Mouse (Mus musculus) layer of hippocampus, postnatal 10 days (tissue): ENCODE results near the gene Plek. TPM values are rescaled to one million over a fixed set of nuclear protein-coding genes. Genes with fewer than 3 reads are reported as not detected.

Source experiments
- DNase-seq, 2 experiments: peaks; one replicate each; pipeline ENCODE4 v3.0.0; 2021; ENCODE audit warnings: low spot score in 2 of 2
- total RNA-seq, 2 experiments: library from RNA; stranded (reverse); gene quantifications; 2 replicates each; pipeline ENCODE4 v1.2.3; 2021

Gene Plek
- total RNA-seq, 2 experiments from 2014 or later, result 4.5 to 4.6 TPM

GRCm38 (mm10) chr11:16950226-16950975 is 101.8 kb downstream of the Plek start:
- DNase-seq, result no peak

- peak; percentile 38 to 52 for DNase-seq
These were observed 103.4 kb downstream of the Plek start for GRCm38 (mm10) chr11:16948756-16949155.

- no peak for DNase-seq
These were observed 109.2 kb downstream of the Plek start for GRCm38 (mm10) chr11:16943016-16943415.

GRCm38 (mm10) chr11:16941973-16942452 is 110.2 kb downstream of the Plek start:
- DNase-seq, result no peak

- peak; percentile 23 to 47 for DNase-seq
These were observed 110.9 kb downstream of the Plek start for GRCm38 (mm10) chr11:16941103-16941793.

- no peak for DNase-seq
These were observed 116.5 kb downstream of the Plek start for GRCm38 (mm10) chr11:16935577-16936236.

GRCm38 (mm10) chr11:16932159-16932558 is 120.0 kb downstream of the Plek start:
- DNase-seq, result no peak

Other genes with a start within 250 kb of the Plek start
- gene Fbxo48, start 101.0 kb downstream of the Plek start, total RNA-seq, result 1 to 10 TPM in 1 of 2 experiments, under 1 TPM in 1; 0.98 to 2.1 TPM
- gene Cnrip1, start 795 bp downstream of the Plek start, total RNA-seq, result 100 to 1,000 TPM; 154 to 175 TPM
- 100 to 1,000 TPM; 423 to 437 TPM for gene Ppp3r1, start 106.9 kb upstream of the Plek start, total RNA-seq
- gene Wdr92, start 129.7 kb upstream of the Plek start, total RNA-seq, result 1 to 10 TPM; 6.3 to 7.5 TPM
- gene Pno1, start 159.2 kb upstream of the Plek start, total RNA-seq, result 10 to 100 TPM; 35.0 to 36.0 TPM
- 10 to 100 TPM; 68.0 to 80.1 TPM for gene C1d, start 205.2 kb upstream of the Plek start, total RNA-seq